Mouse (Mus musculus): ENCODE results near the gene Ccdc88c. TPM values are rescaled to one million over a fixed set of nuclear protein-coding genes. Genes with fewer than 3 reads are reported as not detected.

Ccdc88c gene
- polyA plus RNA-seq, 1 experiment: 4.9 TPM

DNA sequence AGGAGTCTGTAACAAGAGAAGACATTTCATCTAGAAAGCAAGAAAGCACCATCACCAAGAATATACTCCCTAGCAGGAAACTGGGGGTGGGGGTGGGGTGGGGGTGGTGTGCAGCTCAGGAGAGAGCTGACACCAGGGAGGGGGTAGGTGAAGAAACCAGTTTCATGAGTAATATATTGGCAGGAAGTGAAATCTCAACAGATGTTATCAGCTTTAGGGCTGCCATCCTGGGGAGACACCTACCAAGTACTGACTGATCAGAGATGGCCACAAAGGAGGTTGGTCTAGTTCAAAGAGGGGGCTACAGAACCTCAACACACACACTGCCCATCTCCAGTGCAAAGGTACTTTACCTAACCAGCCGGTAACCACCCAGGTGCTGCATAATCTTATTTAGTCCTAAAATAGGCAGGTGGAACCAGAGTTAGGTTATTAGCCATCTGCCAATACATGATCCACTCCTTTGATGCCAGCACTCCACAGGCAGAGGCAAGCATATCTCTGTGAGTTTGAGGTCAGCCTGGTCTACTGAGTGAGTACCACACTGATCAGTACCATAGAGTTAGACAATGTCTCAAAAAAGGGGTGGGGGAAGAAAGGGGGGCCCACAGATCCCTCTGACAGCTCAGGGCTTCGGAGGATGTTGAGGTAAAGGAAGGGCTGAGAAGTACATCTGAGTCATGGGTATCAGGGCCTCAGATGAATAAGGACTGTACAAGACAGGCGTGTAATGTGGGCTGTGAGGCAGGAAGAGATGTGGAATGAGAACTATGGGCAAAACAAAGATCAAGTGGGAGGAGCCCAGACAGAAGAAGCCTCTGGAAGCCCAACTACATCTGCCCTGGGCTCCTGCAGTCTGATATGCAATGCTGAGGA lies 34.5 kb downstream of the Ccdc88c start:
- H3K4me3 ChIP-seq (replicated peaks): no peak overlapping the region
- H3K9me3 ChIP-seq (ENCODE audit: control insufficient read depth, low read length): no peaks in the 10 kb centered on the region
- peaks cover 34% of the 10 kb centered on the region for H3K36me3 ChIP-seq (ENCODE audit: control insufficient read depth)
- no peaks in the 10 kb centered on the region for H3K27me3 ChIP-seq (ENCODE audit: control insufficient read depth)
- TF ChIP-seq GATA1 (IDR thresholded peaks at IDR 0.05; ENCODE audit: low read length): no peak
- TF ChIP-seq TAL1 (IDR thresholded peaks at IDR 0.05; ENCODE audit: low read length): no peak
- peaks cover 38% of the 10 kb centered on the region for H3K4me1 ChIP-seq (ENCODE audit: control insufficient read depth)

DNA sequence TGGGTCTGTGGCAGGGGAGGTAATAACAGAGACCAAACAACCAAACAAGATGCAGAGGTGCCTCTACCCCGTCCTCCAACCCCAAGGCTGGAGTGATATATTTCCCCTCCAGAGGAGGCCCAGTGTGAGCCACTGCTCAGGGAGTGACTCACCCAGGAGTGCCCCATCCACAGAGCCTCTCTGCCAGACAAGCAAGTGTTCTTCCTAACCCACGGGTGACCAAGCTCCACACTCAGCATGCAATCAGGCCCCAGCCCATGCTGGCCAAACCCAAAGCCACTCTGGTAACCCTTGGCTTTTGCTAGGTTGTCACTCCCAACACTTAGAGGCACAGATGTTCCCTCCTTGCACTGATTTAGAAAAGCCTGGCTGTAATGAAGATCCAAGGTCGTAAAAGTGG lies 35.7 kb downstream of the Ccdc88c start:
- Histone ChIP-seq H3K36me3 (ENCODE audit: control insufficient read depth) (peaks cover 34% of the 10 kb centered on the region), H3K4me3 (replicated peaks) (no peak overlapping the region), H3K9me3 (ENCODE audit: control insufficient read depth, low read length) (no peaks in the 10 kb centered on the region), H3K27me3 (ENCODE audit: control insufficient read depth) (no peaks in the 10 kb centered on the region), H3K4me1 (ENCODE audit: control insufficient read depth) (peaks cover 25% of the 10 kb centered on the region)
- TF ChIP-seq GATA1 (IDR thresholded peaks at IDR 0.05; ENCODE audit: low read length) (no peak), TAL1 (IDR thresholded peaks at IDR 0.05; ENCODE audit: low read length) (no peak)

DNA sequence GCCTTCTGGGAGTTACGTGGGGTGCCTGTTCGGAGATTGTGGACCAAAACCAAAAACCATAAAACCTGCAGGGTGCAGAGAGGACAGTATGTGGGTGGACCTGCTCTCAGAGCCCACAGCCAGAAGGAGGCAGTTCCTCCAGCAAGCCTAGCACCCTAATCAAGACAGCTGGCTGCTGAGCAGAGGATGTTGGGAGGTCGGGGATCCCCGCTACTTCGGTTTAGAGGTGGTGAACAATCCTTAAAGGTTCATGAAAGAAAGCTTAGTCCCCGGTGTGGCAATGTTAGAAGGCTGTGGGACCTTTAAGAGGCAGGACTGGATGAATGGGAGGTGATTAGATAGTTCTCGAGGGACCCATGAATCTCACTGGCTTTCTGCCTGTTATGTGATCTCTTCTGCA lies 36.4 kb downstream of the Ccdc88c start:
- H3K4me1 ChIP-seq (ENCODE audit: control insufficient read depth): peaks cover 19% of the 10 kb centered on the region
- no peaks in the 10 kb centered on the region for H3K27me3 ChIP-seq (ENCODE audit: control insufficient read depth)
- no peak for TF ChIP-seq TAL1 (IDR thresholded peaks at IDR 0.05; ENCODE audit: low read length)
- no peak for TF ChIP-seq GATA1 (IDR thresholded peaks at IDR 0.05; ENCODE audit: low read length)
- H3K4me3 ChIP-seq (replicated peaks): no peak overlapping the region
- H3K9me3 ChIP-seq (ENCODE audit: control insufficient read depth, low read length): no peaks in the 10 kb centered on the region
- peaks cover 34% of the 10 kb centered on the region for H3K36me3 ChIP-seq (ENCODE audit: control insufficient read depth)

DNA sequence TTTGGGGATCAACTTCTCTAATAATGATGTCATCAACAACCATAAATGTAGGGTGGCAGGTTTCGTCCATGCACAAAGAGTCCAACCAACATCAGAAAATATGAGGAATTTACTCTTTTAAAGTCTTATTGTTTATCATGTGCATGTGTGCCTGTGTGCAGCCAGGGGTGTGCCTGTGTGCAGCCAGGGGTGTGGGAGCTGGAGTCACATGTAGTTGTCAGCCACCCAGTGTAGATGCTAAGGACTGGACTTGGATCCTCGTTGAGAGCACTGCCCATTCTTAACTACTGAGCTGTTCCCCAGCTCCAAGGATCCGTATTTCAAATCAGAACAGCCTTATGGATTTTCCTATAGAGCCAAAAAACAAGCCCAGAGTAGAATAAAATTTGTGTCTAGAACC lies 37.7 kb downstream of the Ccdc88c start:
- Histone ChIP-seq H3K36me3 (ENCODE audit: control insufficient read depth) (peaks cover 32% of the 10 kb centered on the region), H3K4me3 (replicated peaks) (no peak overlapping the region), H3K9me3 (ENCODE audit: control insufficient read depth, low read length) (no peaks in the 10 kb centered on the region), H3K27me3 (ENCODE audit: control insufficient read depth) (no peaks in the 10 kb centered on the region), H3K4me1 (ENCODE audit: control insufficient read depth) (peaks cover 12% of the 10 kb centered on the region)
- TF ChIP-seq GATA1 (IDR thresholded peaks at IDR 0.05; ENCODE audit: low read length): no peak
- no peak for TF ChIP-seq TAL1 (IDR thresholded peaks at IDR 0.05; ENCODE audit: low read length)

DNA sequence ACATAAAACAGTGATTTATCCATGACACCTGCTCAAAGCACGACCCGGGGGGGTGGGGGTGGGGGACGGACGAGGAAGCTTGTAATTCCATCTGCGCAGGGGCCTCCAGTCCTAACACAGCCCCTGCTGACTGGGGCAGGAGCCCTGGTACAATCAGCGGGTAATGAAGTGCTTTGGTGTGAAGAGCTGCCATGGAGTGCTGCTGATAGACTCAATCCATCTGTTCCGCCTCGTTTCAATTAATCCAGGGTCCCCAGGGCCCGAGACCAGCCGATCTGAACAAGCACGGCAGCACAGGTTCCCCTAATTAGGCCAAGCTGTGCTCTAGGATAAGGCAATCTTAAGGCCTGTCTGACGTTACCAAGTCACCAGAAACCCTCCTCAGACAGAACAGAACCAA lies 38.6 kb downstream of the Ccdc88c start:
- Histone ChIP-seq H3K9me3 (ENCODE audit: control insufficient read depth, low read length) (no peaks in the 10 kb centered on the region), H3K4me1 (ENCODE audit: control insufficient read depth) (peaks cover 11% of the 10 kb centered on the region), H3K36me3 (ENCODE audit: control insufficient read depth) (peaks cover 24% of the 10 kb centered on the region), H3K4me3 (replicated peaks) (no peak overlapping the region), H3K27me3 (ENCODE audit: control insufficient read depth) (no peaks in the 10 kb centered on the region)
- TF ChIP-seq TAL1 (IDR thresholded peaks at IDR 0.05; ENCODE audit: low read length): no peak
- TF ChIP-seq GATA1 (IDR thresholded peaks at IDR 0.05; ENCODE audit: low read length): no peak

DNA sequence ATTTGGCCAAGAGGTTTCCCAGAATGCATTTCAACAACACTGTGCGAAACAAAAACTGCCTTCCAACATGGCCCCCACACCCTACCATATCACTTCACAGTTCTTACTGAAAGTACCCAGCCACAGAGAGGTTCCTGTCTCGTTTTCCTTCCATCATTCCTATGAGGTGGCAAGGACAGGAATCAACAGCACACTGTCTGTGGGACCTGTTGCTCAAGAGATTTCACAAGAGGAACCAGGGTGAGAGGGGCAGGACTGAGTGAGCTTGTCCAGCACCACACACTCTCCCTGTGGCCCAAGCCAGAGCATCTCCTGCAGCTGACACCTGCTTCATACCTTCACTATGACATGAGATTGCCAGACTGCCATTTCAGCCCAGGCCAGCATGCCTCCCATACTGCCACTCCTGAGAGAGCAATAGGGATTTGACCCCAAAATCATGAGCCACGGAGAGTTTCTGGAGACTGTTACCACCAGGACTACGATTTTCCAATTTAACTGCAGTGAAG lies 39.0 kb downstream of the Ccdc88c start:
- H3K36me3 ChIP-seq (ENCODE audit: control insufficient read depth): peaks cover 23% of the 10 kb centered on the region
- no peak overlapping the region for H3K4me3 ChIP-seq (replicated peaks)
- peaks cover 15% of the 10 kb centered on the region for H3K4me1 ChIP-seq (ENCODE audit: control insufficient read depth)
- H3K9me3 ChIP-seq (ENCODE audit: control insufficient read depth, low read length): no peaks in the 10 kb centered on the region
- no peaks in the 10 kb centered on the region for H3K27me3 ChIP-seq (ENCODE audit: control insufficient read depth)
- TF ChIP-seq TAL1 (IDR thresholded peaks at IDR 0.05; ENCODE audit: low read length) (no peak), GATA1 (IDR thresholded peaks at IDR 0.05; ENCODE audit: low read length) (no peak)

DNA sequence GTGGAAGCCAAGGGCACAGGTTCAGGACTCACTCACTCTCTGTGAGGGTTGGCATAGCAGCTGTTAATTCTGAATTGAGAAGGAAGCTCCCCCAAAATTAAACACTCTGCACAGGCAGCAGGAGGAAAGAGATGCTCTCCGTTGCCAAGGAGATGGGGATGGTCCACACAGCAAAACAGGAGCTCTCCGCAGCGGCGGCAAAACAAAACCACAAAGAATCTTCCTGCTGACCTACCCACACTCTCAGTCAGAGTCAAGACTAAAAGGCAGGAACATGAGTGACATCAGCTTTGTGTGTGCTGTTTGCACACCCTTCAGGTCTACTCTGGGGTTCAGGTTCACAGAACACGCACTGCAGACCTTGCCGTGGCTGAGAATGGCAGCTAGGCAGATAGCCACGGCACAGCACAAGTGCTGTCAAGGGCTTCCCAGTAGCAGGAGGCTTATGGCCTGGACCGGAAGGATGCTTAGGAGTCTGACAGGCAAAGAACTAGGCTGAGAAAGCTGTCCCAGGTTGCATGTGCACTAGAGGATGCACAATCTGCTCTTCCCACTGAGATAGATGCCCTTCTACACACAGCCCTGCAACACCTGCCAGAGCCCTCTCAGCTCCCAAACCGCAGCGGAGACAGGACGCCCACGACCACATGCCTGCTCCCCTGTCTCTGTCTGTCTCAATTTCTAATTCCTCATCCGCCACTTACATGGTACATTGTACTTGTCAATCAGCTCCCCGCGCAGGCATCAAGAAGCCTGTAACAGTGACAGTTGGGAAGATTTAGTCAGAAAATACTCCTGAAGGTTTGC lies 40.3 kb downstream of the Ccdc88c start:
- no peak for TF ChIP-seq TAL1 (IDR thresholded peaks at IDR 0.05; ENCODE audit: low read length)
- no peak for TF ChIP-seq GATA1 (IDR thresholded peaks at IDR 0.05; ENCODE audit: low read length)
- Histone ChIP-seq H3K4me3 (replicated peaks) (no peak overlapping the region), H3K4me1 (ENCODE audit: control insufficient read depth) (peaks cover 16% of the 10 kb centered on the region), H3K9me3 (ENCODE audit: control insufficient read depth, low read length) (no peaks in the 10 kb centered on the region), H3K27me3 (ENCODE audit: control insufficient read depth) (no peaks in the 10 kb centered on the region), H3K36me3 (ENCODE audit: control insufficient read depth) (peaks cover 27% of the 10 kb centered on the region)

DNA sequence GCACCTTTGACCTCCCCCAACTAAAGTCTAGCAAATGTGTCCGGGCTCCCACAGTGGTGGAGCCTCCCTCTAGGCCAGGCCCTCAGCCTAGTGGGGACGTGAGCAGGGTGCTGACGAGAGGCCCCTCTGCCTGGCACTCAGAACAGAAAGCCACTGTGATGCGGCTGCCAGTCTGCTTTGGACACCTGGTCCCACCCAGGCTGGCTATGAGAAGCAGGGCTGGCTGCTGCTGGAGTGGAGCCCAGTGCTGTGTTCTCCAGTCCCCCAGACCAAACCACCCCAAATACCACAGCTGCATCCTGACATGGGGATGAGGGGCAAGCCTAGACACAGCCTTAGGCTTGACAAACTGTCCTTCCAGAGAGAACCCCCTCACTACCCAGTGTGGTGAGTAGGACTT lies 42.4 kb downstream of the Ccdc88c start:
- no peaks in the 10 kb centered on the region for H3K27me3 ChIP-seq (ENCODE audit: control insufficient read depth)
- no peaks in the 10 kb centered on the region for H3K9me3 ChIP-seq (ENCODE audit: control insufficient read depth, low read length)
- no peak overlapping the region for H3K4me3 ChIP-seq (replicated peaks)
- peaks cover 35% of the 10 kb centered on the region for H3K36me3 ChIP-seq (ENCODE audit: control insufficient read depth)
- TF ChIP-seq GATA1 (IDR thresholded peaks at IDR 0.05; ENCODE audit: low read length) (no peak), TAL1 (IDR thresholded peaks at IDR 0.05; ENCODE audit: low read length) (no peak)
- H3K4me1 ChIP-seq (ENCODE audit: control insufficient read depth): peaks cover 27% of the 10 kb centered on the region

DNA sequence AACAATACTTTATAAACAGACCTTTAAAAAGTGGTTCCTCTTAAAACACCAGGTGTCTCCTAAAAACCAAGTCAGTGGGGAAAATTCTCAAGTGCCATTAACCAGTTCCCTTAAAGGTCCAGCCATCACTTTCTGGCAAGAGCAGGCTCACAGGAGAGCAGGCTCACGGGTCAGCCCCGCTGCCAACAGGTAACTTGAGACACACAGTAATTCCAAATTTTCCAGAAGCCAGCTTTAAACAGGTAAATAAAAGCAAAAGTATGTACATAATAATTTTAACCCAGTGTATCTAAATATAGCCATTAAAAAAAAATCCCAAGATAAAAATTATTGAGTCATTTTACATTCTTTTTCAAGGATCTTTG lies 43.1 kb downstream of the Ccdc88c start:
- Histone ChIP-seq H3K9me3 (ENCODE audit: control insufficient read depth, low read length) (no peaks in the 10 kb centered on the region), H3K36me3 (ENCODE audit: control insufficient read depth) (peaks cover 38% of the 10 kb centered on the region), H3K4me1 (ENCODE audit: control insufficient read depth) (peaks cover 27% of the 10 kb centered on the region), H3K4me3 (replicated peaks) (no peak overlapping the region), H3K27me3 (ENCODE audit: control insufficient read depth) (no peaks in the 10 kb centered on the region)
- TF ChIP-seq TAL1 (IDR thresholded peaks at IDR 0.05; ENCODE audit: low read length): no peak
- TF ChIP-seq GATA1 (IDR thresholded peaks at IDR 0.05; ENCODE audit: low read length): no peak

Measured in erythroblast, embryonic 14.5 days (primary cell).